Mouse (Mus musculus) MEL (cell line): ENCODE data around the gene Ccdc172. TPM values are rescaled to one million over a fixed set of nuclear protein-coding genes. Genes with fewer than 3 reads are reported as not detected.

Experiments used
- DNase-seq: peaks from one replicate; pipeline ENCODE4 v3.0.0; 2011; ENCODE audit warnings: low read depth, low spot score
- H3K27ac ChIP-seq: 2 replicates; pipeline ENCODE4 v1.5.1; 2012; ENCODE audit warnings: low read depth, mild to moderate bottlenecking, control low read depth, low read length, moderate library complexity; ENCODE audit not compliant: control insufficient read depth
- H3K27me3 ChIP-seq, 2 experiments: fragments of 150-350 bp in 1 of 2; sonication (generic) in 1 of 2; 2 replicates each; pipeline ENCODE4 v1.6.1; 2012; ENCODE audit warnings: low read length in 2 of 2, mild to moderate bottlenecking in 2 of 2, improper control_type of control experiment in 1 of 2, moderate library complexity in 1 of 2; ENCODE audit not compliant: insufficient read depth in 2 of 2, control insufficient read depth in 1 of 2
- H3K36me3 ChIP-seq, 2 experiments: 2 replicates each; pipeline ENCODE4 v1.6.1; 2012 to 2014; ENCODE audit warnings: low read length in 2 of 2, improper control_type of control experiment in 1 of 2, inconsistent platforms in 1 of 2, mild to moderate bottlenecking in 1 of 2; ENCODE audit not compliant: insufficient read depth in 2 of 2, control insufficient read depth in 1 of 2
- H3K4me1 ChIP-seq, 2 experiments: fragments of 150-350 bp in 1 of 2; sonication (generic) in 1 of 2; 2 replicates each; pipeline ENCODE4 v1.6.1; 2012; ENCODE audit warnings: low read length in 2 of 2, improper control_type of control experiment in 1 of 2, mild to moderate bottlenecking in 1 of 2; ENCODE audit not compliant: insufficient read depth in 2 of 2, control insufficient read depth in 1 of 2
- H3K4me3 ChIP-seq, 2 experiments: fragments of 150-350 bp in 1 of 2; sonication (generic) in 1 of 2; 2 replicates each; pipeline ENCODE4 v1.5.1; 2012; ENCODE audit warnings: low read depth in 2 of 2, low read length in 2 of 2, mild to moderate bottlenecking in 2 of 2, moderate library complexity in 2 of 2, control low read depth in 1 of 2, improper control_type of control experiment in 1 of 2; ENCODE audit not compliant: control insufficient read depth in 1 of 2, insufficient read depth in 1 of 2
- H3K79me2 ChIP-seq: 2 replicates; pipeline ENCODE4 v1.6.1; 2012; ENCODE audit warnings: mild to moderate bottlenecking, low read length, moderate library complexity; ENCODE audit not compliant: control insufficient read depth, poor library complexity, insufficient read depth
- H3K9ac ChIP-seq: 2 replicates; pipeline ENCODE4 v1.6.1; 2012; ENCODE audit warnings: low read depth, mild to moderate bottlenecking, control low read depth, low read length, moderate library complexity; ENCODE audit not compliant: control insufficient read depth, poor library complexity, severe bottlenecking
- H3K9me3 ChIP-seq: fragments of 150-350 bp; sonication (generic); replicated peaks from 2 replicates; pipeline ENCODE4 v1.6.1; 2012; ENCODE audit warnings: mild to moderate bottlenecking, low read length, improper control_type of control experiment, moderate library complexity; ENCODE audit not compliant: insufficient read depth
- BHLHE40 ChIP-seq: IDR thresholded peaks from 2 replicates; pipeline ENCODE4 v1.6.1; 2012; ENCODE audit warnings: low read depth, mild to moderate bottlenecking, inconsistent platforms, low read length, improper control_type of control experiment, borderline replicate concordance
- CHD1 ChIP-seq: IDR thresholded peaks from 2 replicates; pipeline ENCODE4 v1.6.1; 2012; ENCODE audit warnings: low read depth, mild to moderate bottlenecking, inconsistent platforms, low read length, improper control_type of control experiment
- CHD2 ChIP-seq: IDR thresholded peaks from 2 replicates; pipeline ENCODE4 v1.6.1; 2011; ENCODE audit warnings: low read length, improper control_type of control experiment
- CTCF ChIP-seq, 3 experiments: IDR thresholded peaks in 2 of 3; conservative IDR thresholded peaks in 1 of 3; 2 replicates each; pipeline ENCODE4 v1.5.1; 2011 to 2012; ENCODE audit warnings: low read length in 3 of 3, low read depth in 2 of 3, mild to moderate bottlenecking in 2 of 3, improper control_type of control experiment in 1 of 3, inconsistent platforms in 1 of 3, mixed read lengths in 1 of 3, moderate library complexity in 1 of 3; ENCODE audit not compliant: control insufficient read depth in 1 of 3, insufficient read depth in 1 of 3, poor library complexity in 1 of 3, severe bottlenecking in 1 of 3
- E2F4 ChIP-seq: IDR thresholded peaks from 2 replicates; pipeline ENCODE4 v1.6.1; 2011; ENCODE audit warnings: low read depth, low read length, improper control_type of control experiment, borderline replicate concordance
- GATA1 ChIP-seq: IDR thresholded peaks from 2 replicates; pipeline ENCODE4 v1.6.1; 2011; ENCODE audit warnings: low read depth, low read length, improper control_type of control experiment
- HCFC1 ChIP-seq: IDR thresholded peaks from 2 replicates; pipeline ENCODE4 v1.6.1; 2012; ENCODE audit warnings: low read depth, mild to moderate bottlenecking, inconsistent platforms, low read length, improper control_type of control experiment, moderate library complexity
- JUND ChIP-seq: IDR thresholded peaks from 2 replicates; pipeline ENCODE4 v1.6.1; 2011; ENCODE audit warnings: low read depth, mild to moderate bottlenecking, improper control_type of control experiment, low read length
- KAT2A ChIP-seq: conservative IDR thresholded peaks from 2 replicates; pipeline ENCODE4 v1.6.1; 2012; ENCODE audit warnings: low read depth, low read length, improper control_type of control experiment, inconsistent platforms
- MAX ChIP-seq: IDR thresholded peaks from 2 replicates; pipeline ENCODE4 v1.6.1; 2011; ENCODE audit warnings: low read length, improper control_type of control experiment
- MAZ ChIP-seq: IDR thresholded peaks from 2 replicates; pipeline ENCODE4 v1.6.1; 2012; ENCODE audit warnings: low read depth, mild to moderate bottlenecking, inconsistent platforms, low read length, improper control_type of control experiment
- MEF2A ChIP-seq: IDR thresholded peaks from 2 replicates; pipeline ENCODE4 v1.6.1; 2014; ENCODE audit warnings: low read depth, mild to moderate bottlenecking, inconsistent platforms, low read length, improper control_type of control experiment; ENCODE audit not compliant: poor library complexity, insufficient replicate concordance, severe bottlenecking; ENCODE audit errors: extremely low read depth
- MYB ChIP-seq: IDR thresholded peaks from 2 replicates; pipeline ENCODE4 v1.6.1; 2011; ENCODE audit warnings: mild to moderate bottlenecking, low read depth, low read length, improper control_type of control experiment
- MYC ChIP-seq: IDR thresholded peaks from 2 replicates; pipeline ENCODE4 v1.6.1; 2011; ENCODE audit warnings: low read depth, mild to moderate bottlenecking, low read length, improper control_type of control experiment, moderate library complexity
- NRF1 ChIP-seq: IDR thresholded peaks from 2 replicates; pipeline ENCODE4 v1.6.1; 2014; ENCODE audit warnings: low read depth, mild to moderate bottlenecking, inconsistent platforms, low read length, improper control_type of control experiment, moderate library complexity; ENCODE audit not compliant: poor library complexity, insufficient read depth, severe bottlenecking
- POLR2AphosphoS2 ChIP-seq: IDR thresholded peaks from 2 replicates; pipeline ENCODE4 v1.6.1; 2011; ENCODE audit warnings: low read length, improper control_type of control experiment
- RAD21 ChIP-seq: IDR thresholded peaks from 2 replicates; pipeline ENCODE4 v1.6.1; 2011; ENCODE audit warnings: mild to moderate bottlenecking, low read depth, low read length, improper control_type of control experiment
- RCOR1 ChIP-seq: IDR thresholded peaks from 2 replicates; pipeline ENCODE4 v1.6.1; 2012; ENCODE audit warnings: low read depth, mild to moderate bottlenecking, inconsistent platforms, low read length, improper control_type of control experiment
- SIN3A ChIP-seq: IDR thresholded peaks from 2 replicates; pipeline ENCODE4 v1.6.1; 2012; ENCODE audit warnings: low read length, improper control_type of control experiment, inconsistent platforms
- SMC3 ChIP-seq: IDR thresholded peaks from 2 replicates; pipeline ENCODE4 v1.6.1; 2011; ENCODE audit warnings: low read depth, low read length, improper control_type of control experiment
- TAL1 ChIP-seq: IDR thresholded peaks from 2 replicates; pipeline ENCODE4 v1.6.1; 2012; ENCODE audit warnings: mild to moderate bottlenecking, inconsistent platforms, low read length, moderate library complexity, mixed read lengths
- TBP ChIP-seq: IDR thresholded peaks from 2 replicates; pipeline ENCODE4 v1.8.0; 2011; ENCODE audit warnings: low read depth, low read length, improper control_type of control experiment
- TCF12 ChIP-seq: IDR thresholded peaks from 2 replicates; pipeline ENCODE4 v1.6.1; 2014; ENCODE audit warnings: low read depth, mild to moderate bottlenecking, inconsistent platforms, low read length, improper control_type of control experiment, moderate library complexity
- UBTF ChIP-seq: IDR thresholded peaks from 2 replicates; pipeline ENCODE4 v1.6.1; 2012; ENCODE audit warnings: low read depth, mild to moderate bottlenecking, inconsistent platforms, low read length, improper control_type of control experiment, moderate library complexity, borderline replicate concordance; ENCODE audit not compliant: insufficient read depth
- USF1 ChIP-seq: IDR thresholded peaks from 2 replicates; pipeline ENCODE4 v1.6.1; 2014; ENCODE audit warnings: low read depth, mild to moderate bottlenecking, inconsistent platforms, low read length, improper control_type of control experiment, moderate library complexity
- USF2 ChIP-seq, 2 experiments: IDR thresholded peaks; 2 replicates each; pipeline ENCODE4 v1.6.1; 2011 to 2012; ENCODE audit warnings: improper control_type of control experiment in 2 of 2, low read length in 2 of 2, borderline replicate concordance in 1 of 2, inconsistent platforms in 1 of 2, low read depth in 1 of 2, mild to moderate bottlenecking in 1 of 2; ENCODE audit not compliant: insufficient read depth in 1 of 2
- ZC3H11A ChIP-seq: IDR thresholded peaks from 2 replicates; pipeline ENCODE4 v1.6.1; 2012; ENCODE audit warnings: low read depth, mild to moderate bottlenecking, inconsistent platforms, low read length, improper control_type of control experiment
- ZKSCAN1 ChIP-seq: IDR thresholded peaks from 2 replicates; pipeline ENCODE4 v1.6.1; 2012; ENCODE audit warnings: low read depth, mild to moderate bottlenecking, inconsistent platforms, low read length, improper control_type of control experiment, moderate library complexity
- ZMIZ1 ChIP-seq: IDR thresholded peaks from 2 replicates; pipeline ENCODE4 v1.6.1; 2012; ENCODE audit warnings: low read depth, mild to moderate bottlenecking, inconsistent platforms, low read length, improper control_type of control experiment, moderate library complexity
- ZNF384 ChIP-seq: IDR thresholded peaks from 2 replicates; pipeline ENCODE4 v1.6.1; 2012; ENCODE audit warnings: low read depth, mild to moderate bottlenecking, inconsistent platforms, low read length, improper control_type of control experiment
- polyA plus RNA-seq, 2 experiments: library from polyadenylated mRNA; stranded (reverse) in 1 of 2; unstranded in 1 of 2; fragments of >175 nt in 1 of 2; fragments of >200 nt in 1 of 2; gene quantifications; 2 replicates each; pipeline versions ENCODE4 v1.2.1 to v1.2.4; 2012; ENCODE audit warnings: low replicate concordance in 2 of 2, low read depth in 1 of 2; ENCODE audit not compliant: insufficient read length in 2 of 2, insufficient read depth in 1 of 2, missing spikeins in 1 of 2
- total RNA-seq: library from RNA; depleted of rRNA; stranded (reverse); fragments of 300-350 nt; gene quantifications from 2 replicates; pipeline ENCODE4 v1.2.3, GENCODE M21; 2012

Gene Ccdc172
- total and polyA plus RNA-seq, 3 experiments = not detected

GRCm38 (mm10) chr19:58468331-58468730 lies 43.5 kb upstream of the Ccdc172 start:
- peak; percentile 33 for DNase-seq
- peak overlapping the region; percentile 52 to 54 for H3K4me3 ChIP-seq
- no peak overlapping the region for H3K9ac ChIP-seq
- TF ChIP-seq USF1 (no peak), MAX (no peak), JUND (no peak), MEF2A (no peak), UBTF (no peak), RCOR1 (no peak), CHD1 (no peak), POLR2AphosphoS2 (no peak), NRF1 (no peak), BHLHE40 (no peak), HCFC1 (no peak), RAD21 (no peak; the same call in 1 of the 2 replicates), TBP (no peak), KAT2A (no peak), GATA1 (no peak; the same call in 1 of the 2 replicates)
- no peak overlapping the region for H3K27ac ChIP-seq
- peaks cover 0 to 2% of the 10 kb centered on the region in 2 experiments; a peak in 2 of 4 replicates for H3K4me1 ChIP-seq
- H3K36me3 ChIP-seq = no peaks in the 10 kb centered on the region; a peak in 1 of 4 replicates
- no peaks in the 10 kb centered on the region for H3K9me3 ChIP-seq
- H3K27me3 ChIP-seq = no peaks in the 10 kb centered on the region
- H3K79me2 ChIP-seq = no peaks in the 10 kb centered on the region

- DNase-seq = peak; percentile 87
- Histone ChIP-seq H3K79me2 (no peaks in the 10 kb centered on the region), H3K27ac (no peak overlapping the region), H3K4me1 (peaks cover 0 to 2% of the 10 kb centered on the region in 2 experiments; a peak in 2 of 4 replicates), H3K9me3 (no peaks in the 10 kb centered on the region), H3K27me3 (no peaks in the 10 kb centered on the region), H3K9ac (no peak overlapping the region), H3K36me3 (no peaks in the 10 kb centered on the region; a peak in 1 of 4 replicates), H3K4me3 (peak overlapping the region in 1 of 2 experiments; percentile 39; a peak in 2 of 4 replicates)
- TF ChIP-seq ZC3H11A (peak; percentile 87), KAT2A (no peak), TCF12 (no peak), SMC3 (peak; percentile 88), UBTF (no peak), CHD2 (no peak), RAD21 (peak; percentile 97), E2F4 (no peak), NRF1 (no peak), TBP (no peak), ZKSCAN1 (no peak), USF2 (IDR thresholded peaks at IDR 0.05; ENCODE audit: borderline replicate concordance in 1 of 2, insufficient read depth in 1 of 2, low read depth in 1 of 2, low read length in 2 of 2) (no peak), JUND (no peak), MYB (no peak), ZMIZ1 (no peak), MAZ (no peak), CTCF (IDR thresholded peaks at IDR 0.05 in 2 of 3, conservative IDR thresholded peaks at IDR 0.05 in 1 of 3; ENCODE audit: control insufficient read depth in 1 of 3, insufficient read depth in 1 of 3, low read depth in 2 of 3, low read length in 3 of 3, poor library complexity in 1 of 3, severe bottlenecking in 1 of 3) (peak; percentile 69 to 92 (median 92)), SIN3A (no peak), ZNF384 (0 out of 2 replicates have a peak, but pooled peaks have one; percentile 19), MYC (no peak), BHLHE40 (peak; percentile 14; the same call in 1 of the 2 replicates), TAL1 (no peak)
Observed at GRCm38 (mm10) chr19:58469421-58469820, 42.4 kb upstream of the Ccdc172 start.
